Mouse (Mus musculus): Measurements from ENCODE around the gene Icam4.
"Not testable (repeated sequence)": the region's sequence is repeated elsewhere in the genome, so short reads cannot be mapped to it uniquely, and the experiment has no call there.

Gene Icam4

GRCm38 (mm10) chr9:21032491-21032890 is 3.3 kb downstream of the Icam4 start:
- CTCF ChIA-PET, result interaction anchor here (0.7 kb wide), 1 partner anchor 187 kb away, joined by 6 read pairs; no protein-coding TSS in a partner anchor

GRCm38 (mm10) chr9:21033136-21033535 is 4.0 kb downstream of the Icam4 start:
- CTCF ChIA-PET, result interaction anchor here (0.6 to 0.7 kb wide), 3 partner anchors 118 to 190 kb away, joined by 3 to 9 read pairs (median 6); no protein-coding TSS in a partner anchor

GRCm38 (mm10) chr9:21034481-21035085 is 5.4 kb downstream of the Icam4 start:
- CTCF ChIA-PET, result no interaction called here

GRCm38 (mm10) chr9:21035586-21035985 is 6.4 kb downstream of the Icam4 start:
- CTCF ChIA-PET, result interaction anchor here (0.5 kb wide), 1 partner anchor 66 kb away, joined by 3 read pairs; no protein-coding TSS in a partner anchor

GRCm38 (mm10) chr9:21036161-21036560 is 7.0 kb downstream of the Icam4 start:
- CTCF ChIA-PET, result no interaction called here

GRCm38 (mm10) chr9:21036666-21037065 is 7.5 kb downstream of the Icam4 start:
- CTCF ChIA-PET, result no interaction called here

GRCm38 (mm10) chr9:21037481-21037891 is 8.3 kb downstream of the Icam4 start:
- CTCF ChIA-PET, result interaction anchor here (0.6 kb wide), 1 partner anchor 387 kb away, joined by 3 read pairs; the partner anchor contains the start of gene Dnm2

- CTCF ChIA-PET, result no interaction called here
Observed at GRCm38 (mm10) chr9:21039779-21040178, 10.6 kb downstream of the Icam4 start.

- CTCF ChIA-PET, result no interaction called here
Observed at GRCm38 (mm10) chr9:21041308-21041707, 12.1 kb downstream of the Icam4 start.

GRCm38 (mm10) chr9:21043563-21043962 is 14.4 kb downstream of the Icam4 start:
- CTCF ChIA-PET, result no interaction called here

- CTCF ChIA-PET, result not testable (repeated sequence)
Observed at GRCm38 (mm10) chr9:21044785-21045184, 15.6 kb downstream of the Icam4 start.

- CTCF ChIA-PET, result no interaction called here
Observed at GRCm38 (mm10) chr9:21045235-21045634, 16.1 kb downstream of the Icam4 start.

GRCm38 (mm10) chr9:21051578-21051977 is 22.4 kb downstream of the Icam4 start:
- CTCF ChIA-PET, result no interaction called here

- CTCF ChIA-PET, result no interaction called here
Observed at GRCm38 (mm10) chr9:21062928-21063327, 33.8 kb downstream of the Icam4 start.

- CTCF ChIA-PET, result interaction anchor here (0.5 kb wide), 1 partner anchor 56 kb away, joined by 6 read pairs; no protein-coding TSS in a partner anchor
Observed at GRCm38 (mm10) chr9:21067006-21067684, 38.0 kb downstream of the Icam4 start, which contains the start of gene Zglp1. Gene Zglp1, minus strand, starts transcription at chr9:21067093.

GRCm38 (mm10) chr9:21072641-21073040 is 43.5 kb downstream of the Icam4 start:
- CTCF ChIA-PET, result interaction anchor here (0.6 kb wide), 1 partner anchor 42 kb away, joined by 3 read pairs; no protein-coding TSS in a partner anchor

- CTCF ChIA-PET, result interaction anchor here (0.6 kb wide), 3 partner anchors 35 to 46 kb away, joined by 3 to 16 read pairs (median 3); no protein-coding TSS in a partner anchor
Observed at GRCm38 (mm10) chr9:21073044-21073840, 44.1 kb downstream of the Icam4 start, which contains the start of the genes Gm49373 and Fdx1l. Gene Gm49373, minus strand, starts transcription at chr9:21073096. Gene Fdx1l, minus strand, starts transcription at chr9:21073614.

- CTCF ChIA-PET, result interaction anchor here (0.6 kb wide), 2 partner anchors 34 to 47 kb away, joined by 3 to 16 read pairs; no protein-coding TSS in a partner anchor
Observed at GRCm38 (mm10) chr9:21074173-21074572, 45.0 kb downstream of the Icam4 start.

- CTCF ChIA-PET, result no interaction called here
Observed at GRCm38 (mm10) chr9:21075625-21076024, 46.5 kb downstream of the Icam4 start.
